Mouse (Mus musculus) cerebellum, postnatal 25 days (tissue): ENCODE data around the gene Col3a1.

Experiments used
- DNase-seq, 2 experiments: peaks; one replicate each; pipeline ENCODE4 v3.0.0; 2021; ENCODE audit warnings: mixed read lengths in 2 of 2

Gene Col3a1

GRCm38 (mm10) chr1:45311388-45311787 lies at the start of gene Col3a1:
Gene Col3a1 (plus strand): TSS chr1:45311538.
- DNase-seq: no peak

GRCm38 (mm10) chr1:45269421-45269820 lies 41.9 kb upstream of the Col3a1 start:
- no peak for DNase-seq

- DNase-seq: no peak
Observed at GRCm38 (mm10) chr1:45276006-45276539, 35.3 kb upstream of the Col3a1 start.

GRCm38 (mm10) chr1:45287954-45288353 lies 23.4 kb upstream of the Col3a1 start:
- DNase-seq: no peak

- DNase-seq: no peak
Observed at GRCm38 (mm10) chr1:45290037-45290436, 21.3 kb upstream of the Col3a1 start.

GRCm38 (mm10) chr1:45299394-45300119 lies 11.8 kb upstream of the Col3a1 start:
- no peak for DNase-seq

- no peak for DNase-seq
Observed at GRCm38 (mm10) chr1:45304273-45304672, 7.1 kb upstream of the Col3a1 start.

GRCm38 (mm10) chr1:45309015-45309414 lies 2.3 kb upstream of the Col3a1 start:
- DNase-seq: no peak

- peak in 1 of 2 experiments; percentile 6 for DNase-seq
Observed at GRCm38 (mm10) chr1:45311962-45312361, 624 bp downstream of the Col3a1 start.

- DNase-seq: no peak
Observed at GRCm38 (mm10) chr1:45312870-45313269, 1.5 kb downstream of the Col3a1 start.

- DNase-seq: peak in 1 of 2 experiments; percentile 17
Observed at GRCm38 (mm10) chr1:45313696-45314295, 2.5 kb downstream of the Col3a1 start.

- DNase-seq: no peak
Observed at GRCm38 (mm10) chr1:45315767-45316528, 4.6 kb downstream of the Col3a1 start.

- no peak for DNase-seq
Observed at GRCm38 (mm10) chr1:45318241-45318640, 6.9 kb downstream of the Col3a1 start.

GRCm38 (mm10) chr1:45320861-45321260 lies 9.5 kb downstream of the Col3a1 start:
- DNase-seq: no peak

- DNase-seq: no peak
Observed at GRCm38 (mm10) chr1:45329149-45329548, 17.8 kb downstream of the Col3a1 start.

GRCm38 (mm10) chr1:45355944-45356343 lies 44.6 kb downstream of the Col3a1 start:
- no peak for DNase-seq

GRCm38 (mm10) chr1:45358020-45358419 lies 46.7 kb downstream of the Col3a1 start:
- no peak for DNase-seq

GRCm38 (mm10) chr1:45359147-45359546 lies 47.8 kb downstream of the Col3a1 start:
- DNase-seq: no peak

GRCm38 (mm10) chr1:45359673-45360072 lies 48.3 kb downstream of the Col3a1 start:
- no peak for DNase-seq

- no peak for DNase-seq
Observed at GRCm38 (mm10) chr1:45363274-45363673, 51.9 kb downstream of the Col3a1 start.

GRCm38 (mm10) chr1:45365427-45365826 lies 54.1 kb downstream of the Col3a1 start:
- no peak for DNase-seq

- no peak for DNase-seq
Observed at GRCm38 (mm10) chr1:45379992-45380690, 68.8 kb downstream of the Col3a1 start.

GRCm38 (mm10) chr1:45381866-45382265 lies 70.5 kb downstream of the Col3a1 start:
- peak in 1 of 2 experiments; percentile 5 for DNase-seq
